Mouse (Mus musculus) G1E (cell line): ENCODE data around the gene Ccnq.

Source experiments
- CTCF ChIP-seq: IDR thresholded peaks from 2 replicates; pipeline ENCODE4 v1.5.1; 2012; ENCODE audit warnings: low read depth, low read length, inconsistent platforms, mixed read lengths
- GATA1 ChIP-seq: IDR thresholded peaks from 2 replicates; pipeline ENCODE4 v1.6.1; 2012; ENCODE audit warnings: borderline replicate concordance, low read length, inconsistent platforms, mixed read lengths
- POLR2AphosphoS5 ChIP-seq: IDR thresholded peaks from 2 replicates; pipeline ENCODE4 v1.6.1; 2012; ENCODE audit warnings: low read depth, low read length, inconsistent platforms; ENCODE audit not compliant: insufficient replicate concordance
- TAL1 ChIP-seq: conservative IDR thresholded peaks from 2 replicates; pipeline ENCODE4 v1.6.1; 2012; ENCODE audit warnings: low read depth, low read length, inconsistent platforms, mixed read lengths

GRCm38 (mm10) chr11:78703085-78703484 lies 48.4 kb downstream of the Ccnq start:
- TF ChIP-seq CTCF (no peak), POLR2AphosphoS5 (no peak), TAL1 (no peak), GATA1 (no peak)
